Mouse (Mus musculus) left cerebral cortex, adult 2 months (tissue): Measurements from ENCODE around the gene Gm29866. TPM values are rescaled to one million over a fixed set of nuclear protein-coding genes. Genes with fewer than 3 reads are reported as not detected.
"Not testable (repeated sequence)": the region's sequence is repeated elsewhere in the genome, so short reads cannot be mapped to it uniquely, and the experiment has no call there.

ENCODE experiments used
- DNase-seq, 2 experiments: peaks; one replicate each; pipeline ENCODE4 v3.0.0; 2021 to 2022; ENCODE audit warnings: low spot score in 2 of 2, mixed read lengths in 1 of 2; ENCODE audit errors: extremely low spot score in 1 of 2
- H3K27ac ChIP-seq: fragments of 200-600 bp; 2 replicates; pipeline ENCODE4 v1.8.1; 2022
- H3K4me3 ChIP-seq: fragments of 200-600 bp; 2 replicates; pipeline ENCODE4 v1.8.1; 2022
- intact Hi-C: fragments of 180-260 bp; cut with DNase I; formaldehyde crosslinking; loops from one replicate; pipeline ENCODE4 v1.15.1; 2025
- long read RNA-seq, 2 experiments: library from polyadenylated mRNA; stranded (forward); transcript quantifications; one replicate each; pipeline ENCODE4 v2.0.0; 2021; ENCODE audit warnings: borderline mapping rate in 2 of 2
- total RNA-seq, 2 experiments: library from RNA; stranded (reverse); gene quantifications; 2 replicates each; pipeline ENCODE4 v1.2.3; 2021

The Gm29866 gene
- total RNA-seq, result not detected
- long read RNA-seq, experiment 1, result 0 reads
- long read RNA-seq, experiment 2, result 0 reads

DNA sequence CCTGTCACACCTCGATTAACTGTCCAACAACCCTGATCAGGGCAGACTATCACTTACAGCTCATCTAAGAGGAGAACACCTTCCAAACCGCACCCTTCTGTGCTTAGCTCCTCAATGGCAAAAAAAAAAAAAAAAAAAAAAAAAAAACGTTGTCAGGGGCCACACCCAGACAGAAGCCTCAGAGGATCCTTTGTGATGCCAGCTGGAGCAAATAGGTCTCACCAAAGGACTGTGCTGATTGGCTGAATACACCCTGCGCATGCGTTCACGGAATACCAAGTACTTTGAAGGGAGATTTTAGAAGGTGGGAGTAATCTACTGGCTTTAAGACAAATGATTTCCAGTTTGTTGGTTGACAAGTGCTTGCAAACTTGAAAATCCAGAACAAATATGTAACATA, at the start of gene Gm29866:
Gene Gm29866, minus strand, starts transcription at position 101 of the 400 bp plus-strand sequence.
- H3K27ac ChIP-seq, intact Hi-C loops, H3K4me3 ChIP-seq, DNase-seq: not testable (repeated sequence)

Other genes starting within 250 kb of the Gm29866 start
- not detected for gene Gm20909, start 170.9 kb upstream of the Gm29866 start, total RNA-seq
- gene Gm20865, start 247.9 kb upstream of the Gm29866 start, total RNA-seq, result not detected